ENCODE assay signal across 26 mouse cellular contexts in genomic region chr13:59216686-59217298, GRCm38 (mm10).
DNase-seq lines count a peak whose midpoint lies in the region; ATAC-seq and TF ChIP-seq lines count a peak whose summit lies in the region.
"Had no signal": no experiment of that assay in that cellular context is flagged by ENCODE, and none has a peak within 500 bp of the region (broad histone marks: within the 10 kb centered on the region; RNA-seq: fewer than 3 reads in every experiment).

No protein-coding gene starts in this region.

- no peak for TF ChIP-seq CTCF in lung, embryonic 14.5 days (IDR thresholded peaks at IDR 0.05; ENCODE audit: low read depth)
- no peak for TF ChIP-seq CTCF in thymus, adult 2 months (IDR thresholded peaks at IDR 0.05; ENCODE audit: borderline replicate concordance, control insufficient read depth, extremely low read depth, insufficient read depth, low read length, poor library complexity)

- ATAC-seq in limb, embryonic 12.5 days (ENCODE audit: insufficient number of reproducible peaks, insufficient read depth, low FRiP score, low TSS enrichment, low read depth), result peak; percentile 52; the same call in 1 of the 2 replicates
- ATAC-seq in lung, embryonic 14.5 days (ENCODE audit: insufficient read depth), result no peak
- ATAC-seq in midbrain, embryonic 13.5 days, result no peak
- ATAC-seq: forebrain, embryonic 14.5 days; midbrain, embryonic 16.5 days had no signal

- DNase-seq in limb, embryonic 10.5 days (ENCODE audit: low spot score), result no peak
- peak; percentile 51 for DNase-seq in lung, embryonic 14.5 days
- peak; percentile 26 for DNase-seq in lung, postnatal 14 days
- DNase-seq in B cell, adult 2 months, result no peak
- DNase-seq in thymus, adult 2 months, result no peak
- DNase-seq: adrenal gland, adult 2 months; cerebellum, adult 2 months; cerebellum, postnatal 14 days; gastrocnemius, adult 2 months; gastrocnemius, postnatal 36 days; heart, adult 18-20 months; heart, postnatal 10 days; kidney, adult 18-20 months; kidney, postnatal 4 days; right cerebral cortex, postnatal 25 days; thymus, postnatal 14 days had no signal

- no peak overlapping the region for H3K4me2 ChIP-seq in limb, embryonic 12.5 days
- H3K4me2 ChIP-seq in lung, embryonic 14.5 days, result no peak overlapping the region
- H3K4me2 ChIP-seq in midbrain, embryonic 13.5 days (replicated peaks), result no peak overlapping the region
- H3K4me2 ChIP-seq: heart, embryonic 12.5 days; hindbrain, embryonic 14.5 days; limb, embryonic 13.5 days; liver, embryonic 11.5 days had no signal

- 78% methylated on average over 5 of the region's 5 CpGs for WGBS in limb, embryonic 12.5 days
- 87% methylated on average over 5 of the region's 5 CpGs for WGBS in limb, embryonic 10.5 days
- WGBS in lung, embryonic 14.5 days, result 40% methylated on average over 5 of the region's 5 CpGs
- WGBS in thymus, adult 2 months, result 80% methylated on average over 5 of the region's 5 CpGs
- WGBS in midbrain, embryonic 13.5 days, result 76% methylated on average over 5 of the region's 5 CpGs

- no peaks in the 10 kb centered on the region for H3K9me3 ChIP-seq in limb, embryonic 12.5 days
- H3K9me3 ChIP-seq in limb, embryonic 10.5 days (replicated peaks), result no peaks in the 10 kb centered on the region
- H3K9me3 ChIP-seq in lung, embryonic 14.5 days (ENCODE audit: low read depth, low read length), result no peaks in the 10 kb centered on the region
- no peaks in the 10 kb centered on the region for H3K9me3 ChIP-seq in midbrain, embryonic 13.5 days
- H3K9me3 ChIP-seq: heart, embryonic 12.5 days; limb, embryonic 13.5 days; midbrain, embryonic 10.5 days had no signal

- no peaks in the 10 kb centered on the region for H3K36me3 ChIP-seq in limb, embryonic 12.5 days
- no peaks in the 10 kb centered on the region for H3K36me3 ChIP-seq in limb, embryonic 10.5 days
- no peaks in the 10 kb centered on the region for H3K36me3 ChIP-seq in lung, embryonic 14.5 days (ENCODE audit: insufficient read depth)
- H3K36me3 ChIP-seq in thymus, adult 2 months (ENCODE audit: control insufficient read depth, insufficient read depth, low read length), result no peaks in the 10 kb centered on the region
- no peaks in the 10 kb centered on the region for H3K36me3 ChIP-seq in midbrain, embryonic 13.5 days
- H3K36me3 ChIP-seq: heart, embryonic 12.5 days; limb, embryonic 13.5 days; midbrain, embryonic 10.5 days had no signal

- no peak overlapping the region for H3K9ac ChIP-seq in limb, embryonic 12.5 days (replicated peaks)
- H3K9ac ChIP-seq in lung, embryonic 14.5 days, result no peak overlapping the region
- H3K9ac ChIP-seq in midbrain, embryonic 13.5 days (replicated peaks), result no peak overlapping the region
- H3K9ac ChIP-seq: heart, embryonic 12.5 days; hindbrain, embryonic 14.5 days; limb, embryonic 13.5 days had no signal

- no peak overlapping the region for H3K4me3 ChIP-seq in limb, embryonic 12.5 days (replicated peaks)
- H3K4me3 ChIP-seq in limb, embryonic 10.5 days, result no peak overlapping the region
- no peak overlapping the region for H3K4me3 ChIP-seq in lung, embryonic 14.5 days (ENCODE audit: low read depth, low read length)
- no peak overlapping the region for H3K4me3 ChIP-seq in thymus, adult 2 months (ENCODE audit: control insufficient read depth, insufficient read depth, low read length)
- H3K4me3 ChIP-seq in midbrain, embryonic 13.5 days (replicated peaks), result no peak overlapping the region
- H3K4me3 ChIP-seq: gastrocnemius, adult 2 months; heart, embryonic 12.5 days; limb, embryonic 13.5 days; midbrain, embryonic 10.5 days had no signal

- H3K4me1 ChIP-seq in limb, embryonic 12.5 days (replicated peaks), result peaks cover 14% of the 10 kb centered on the region
- H3K4me1 ChIP-seq in limb, embryonic 10.5 days, result peaks cover 25% of the 10 kb centered on the region
- no peaks in the 10 kb centered on the region for H3K4me1 ChIP-seq in lung, embryonic 14.5 days (ENCODE audit: insufficient read depth)
- H3K4me1 ChIP-seq in thymus, adult 2 months (replicated peaks; ENCODE audit: control insufficient read depth, insufficient read depth, low read length), result no peaks in the 10 kb centered on the region
- no peaks in the 10 kb centered on the region for H3K4me1 ChIP-seq in midbrain, embryonic 13.5 days (replicated peaks)
- H3K4me1 ChIP-seq: heart, embryonic 12.5 days; midbrain, embryonic 10.5 days had no signal

- H3K27ac ChIP-seq in limb, embryonic 12.5 days, result no peak overlapping the region
- H3K27ac ChIP-seq in limb, embryonic 10.5 days, result no peak overlapping the region
- H3K27ac ChIP-seq in lung, embryonic 14.5 days (ENCODE audit: low read depth), result no peak overlapping the region
- no peak overlapping the region for H3K27ac ChIP-seq in thymus, adult 2 months (ENCODE audit: control insufficient read depth, insufficient read depth, low read length)
- no peak overlapping the region for H3K27ac ChIP-seq in midbrain, embryonic 13.5 days
- H3K27ac ChIP-seq: gastrocnemius, adult 2 months; hindbrain, embryonic 14.5 days; kidney, postnatal 0 days; limb, embryonic 13.5 days; midbrain, embryonic 10.5 days had no signal

- no peaks in the 10 kb centered on the region for H3K27me3 ChIP-seq in limb, embryonic 12.5 days
- no peaks in the 10 kb centered on the region for H3K27me3 ChIP-seq in limb, embryonic 10.5 days (ENCODE audit: low read depth, poor library complexity, severe bottlenecking)
- no peaks in the 10 kb centered on the region for H3K27me3 ChIP-seq in lung, embryonic 14.5 days (ENCODE audit: insufficient read depth, low read length)
- H3K27me3 ChIP-seq in thymus, adult 2 months (ENCODE audit: control insufficient read depth, insufficient read depth, low read length), result no peaks in the 10 kb centered on the region
- no peaks in the 10 kb centered on the region for H3K27me3 ChIP-seq in midbrain, embryonic 13.5 days
- H3K27me3 ChIP-seq: heart, embryonic 12.5 days; limb, embryonic 13.5 days had no signal

- no peak for TF ChIP-seq POLR2A in thymus, adult 2 months (IDR thresholded peaks at IDR 0.05; ENCODE audit: control insufficient read depth, extremely low read depth, insufficient read depth, low read length, poor library complexity)

Comparison
In these comparisons a context has a peak if more than half of its experiments do, and no peak if none do; other contexts are left out.
1. DNase-seq: peak in lung, embryonic 14.5 days (single experiment) and lung, postnatal 14 days (single experiment); none in limb, embryonic 10.5 days (single experiment), B cell, adult 2 months (0 of 2) and thymus, adult 2 months (single experiment).